Mouse (Mus musculus) adrenal gland, postnatal 0 days (tissue): ENCODE data around the gene Tnfrsf26. TPM values are rescaled to one million over a fixed set of nuclear protein-coding genes. Genes with fewer than 3 reads are reported as not detected.

Source experiments
- microRNA-seq: library from miRNA; unstranded; fragments of <30 nt; microRNA quantifications from one replicate; pipeline ENCODE4, GENCODE M21; 2016; ENCODE audit warnings: borderline replicate concordance; ENCODE audit not compliant: insufficient number of aligned reads
- polyA plus RNA-seq: library from polyadenylated mRNA; unstranded; fragments of >200 nt; fragmentation: Nextera tagmentation; extraction: Ambion mirVana; gene quantifications from 2 replicates; pipeline ENCODE4 v1.2.1, GENCODE M21; 2015

Tnfrsf26 gene
- 0.84 and 0.88 TPM in 2 replicates for polyA plus RNA-seq

DNA sequence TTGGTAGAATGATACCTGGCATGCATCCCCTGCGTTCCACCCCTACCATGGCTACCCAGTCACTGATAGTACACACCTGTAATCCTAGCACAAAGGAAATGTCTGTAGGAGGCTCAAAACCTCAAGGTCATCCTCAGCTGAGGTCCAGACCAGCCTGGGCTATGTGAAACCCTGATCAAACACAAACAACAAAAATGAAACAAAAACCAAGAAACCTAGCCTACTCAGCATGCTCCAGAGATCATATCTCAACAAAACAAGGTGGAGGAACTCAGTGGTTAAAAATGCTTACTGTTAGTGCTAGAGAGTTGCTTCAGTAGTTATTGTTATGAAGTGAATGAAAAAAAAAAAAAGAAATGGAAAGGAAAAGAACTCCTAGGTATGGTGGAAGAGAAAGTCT lies at the start of gene Tnfrsf26:
Gene Tnfrsf26 (minus strand): TSS at position 183 of the 400 bp plus-strand sequence.

GRCm38 (mm10) chr7:143649034-143649768 lies 20.7 kb upstream of the Tnfrsf26 start, which contains the start of gene Tnfrsf22:
Gene Tnfrsf22 (minus strand): TSS chr7:143649661.

DNA sequence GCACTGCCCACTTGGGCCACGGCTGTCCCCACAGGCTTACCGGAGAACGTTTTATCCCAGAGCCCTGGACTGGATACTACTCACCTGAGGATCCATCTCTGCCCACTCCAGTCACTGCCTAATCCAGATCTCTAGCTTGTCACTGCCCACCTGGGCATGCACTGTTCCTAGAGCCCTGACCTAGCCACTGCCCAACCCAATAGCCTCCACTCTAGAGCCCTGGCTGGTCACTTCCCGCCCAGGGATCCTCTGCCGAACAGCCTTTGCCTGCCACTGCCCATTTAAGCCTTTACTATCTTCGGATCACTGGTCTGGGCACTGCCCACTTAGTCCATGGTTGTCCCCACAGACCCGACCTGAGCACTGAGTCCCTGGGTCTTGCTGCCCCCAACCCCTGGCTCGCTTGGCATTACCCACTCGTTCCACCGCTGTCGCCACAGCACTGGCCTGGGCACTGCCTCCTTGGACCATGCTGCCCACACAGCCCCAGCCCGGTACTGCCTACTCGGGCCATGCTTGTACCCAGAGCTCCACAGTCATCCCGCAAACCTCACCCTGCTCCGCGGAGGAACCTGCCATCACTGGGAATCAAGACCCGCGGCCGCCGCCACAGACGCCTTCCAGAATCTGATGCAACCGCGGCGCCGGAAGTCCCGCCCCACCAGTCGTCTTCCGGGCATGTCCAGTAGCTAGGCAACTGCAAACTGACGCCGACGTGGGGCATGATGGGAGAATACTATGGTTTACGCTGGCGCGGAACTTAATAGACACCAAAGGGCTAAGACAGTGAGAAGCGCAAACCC lies 28.9 kb downstream of the Tnfrsf26 start, which contains the start of gene Cars:
Gene Cars (minus strand): TSS at position 663 of the 803 bp plus-strand sequence.

Small RNA genes within 50 kb of the gene (microRNA-seq; reads per million reads assigned to microRNA genes)
- 1.1 reads per million for gene Mir7064

Other genes with a start within 250 kb of the Tnfrsf26 start
- 1,242 and 2,192 TPM in 2 replicates for gene Cdkn1c, start 167.7 kb downstream of the Tnfrsf26 start, polyA plus RNA-seq
- 2.0 and 3.3 TPM in 2 replicates for gene Slc22a18, start 155.0 kb downstream of the Tnfrsf26 start, polyA plus RNA-seq
- gene Phlda2, start 125.6 kb downstream of the Tnfrsf26 start, polyA plus RNA-seq: 5.1 and 5.2 TPM in 2 replicates
- gene Nap1l4, start 79.6 kb downstream of the Tnfrsf26 start, polyA plus RNA-seq: 116 and 140 TPM in 2 replicates
- 21.6 and 29.9 TPM in 2 replicates for gene Cars, start 28.6 kb downstream of the Tnfrsf26 start, polyA plus RNA-seq
- gene Tnfrsf22, start 20.9 kb upstream of the Tnfrsf26 start, polyA plus RNA-seq: 3.5 and 5.0 TPM in 2 replicates
- 2.4 and 3.1 TPM in 2 replicates for gene Tnfrsf23, start 57.1 kb upstream of the Tnfrsf26 start, polyA plus RNA-seq
- 17.7 and 22.4 TPM in 2 replicates for gene Osbpl5, start 128.3 kb upstream of the Tnfrsf26 start, polyA plus RNA-seq
- gene Mrgprg, start 138.3 kb upstream of the Tnfrsf26 start, polyA plus RNA-seq: 0.37 and 0.84 TPM in 2 replicates
- 1.9 and 4.8 TPM in 2 replicates for gene Mrgpre, start 155.8 kb upstream of the Tnfrsf26 start, polyA plus RNA-seq
- gene Nadsyn1, start 194.1 kb upstream of the Tnfrsf26 start, polyA plus RNA-seq: 4.5 and 9.0 TPM in 2 replicates
- gene Dhcr7, start 194.4 kb upstream of the Tnfrsf26 start, polyA plus RNA-seq: 97.3 and 187 TPM in 2 replicates
- gene Gm498, start 238.1 kb upstream of the Tnfrsf26 start, polyA plus RNA-seq: not detected in 2 replicates